Mouse (Mus musculus) limb, embryonic 12.5 days (tissue): ENCODE results near the gene Rpap1. TPM values are rescaled to one million over a fixed set of nuclear protein-coding genes. Genes with fewer than 3 reads are reported as not detected.
"Not testable (repeated sequence)": the region's sequence is repeated elsewhere in the genome, so short reads cannot be mapped to it uniquely, and the experiment has no call there.

Source experiments
- ATAC-seq: fragments of 200-750 bp; cut with Nextera tagmentation; 2 replicates; pipeline ENCODE4 v1.8.0; 2017; ENCODE audit warnings: low read depth, moderate TSS enrichment; ENCODE audit not compliant: insufficient number of reproducible peaks, insufficient read depth, low FRiP score, low TSS enrichment
- H3K27ac ChIP-seq: fragments of 300-500 bp; sonication (generic); 2 replicates; pipeline ENCODE4 v1.5.1; 2016; ENCODE audit warnings: mild to moderate bottlenecking, moderate library complexity
- H3K27me3 ChIP-seq: fragments of 300-500 bp; sonication (generic); 2 replicates; pipeline ENCODE4 v1.6.1; 2016; ENCODE audit warnings: mild to moderate bottlenecking, moderate library complexity
- H3K36me3 ChIP-seq: fragments of 300-500 bp; sonication (generic); 2 replicates; pipeline ENCODE4 v1.6.1; 2016; ENCODE audit warnings: mild to moderate bottlenecking, moderate library complexity
- H3K4me1 ChIP-seq: fragments of 300-500 bp; sonication (generic); replicated peaks from 2 replicates; pipeline ENCODE4 v1.6.1; 2016
- H3K4me2 ChIP-seq: fragments of 300-500 bp; sonication (generic); 2 replicates; pipeline ENCODE4 v1.6.1; 2016; ENCODE audit warnings: mild to moderate bottlenecking, moderate library complexity
- H3K4me3 ChIP-seq: fragments of 300-500 bp; sonication (generic); replicated peaks from 2 replicates; pipeline ENCODE4 v1.5.1; 2016; ENCODE audit warnings: mild to moderate bottlenecking
- H3K9ac ChIP-seq: fragments of 300-500 bp; sonication (generic); replicated peaks from 2 replicates; pipeline ENCODE4 v1.6.1; 2016; ENCODE audit warnings: mild to moderate bottlenecking, moderate library complexity
- H3K9me3 ChIP-seq: fragments of 300-500 bp; sonication (generic); 2 replicates; pipeline ENCODE4 v1.6.1; 2016; ENCODE audit warnings: mild to moderate bottlenecking, moderate library complexity
- WGBS: fragments of 180-500 bp; shearing (Covaris S2); methylation state at CpG from one replicate; pipeline ENCODE4 v1.1.7; 2016; 5-methylcytosine and 5-hydroxymethylcytosine counted together
- polyA plus RNA-seq: library from polyadenylated mRNA; unstranded; fragments of >200 nt; fragmentation: Nextera tagmentation; extraction: Ambion mirVana; gene quantifications from 2 replicates; pipeline ENCODE4 v1.2.1, GENCODE M21; 2016

The Rpap1 gene
- polyA plus RNA-seq, 1 experiment from 2014 or later: 35.7 TPM

DNA sequence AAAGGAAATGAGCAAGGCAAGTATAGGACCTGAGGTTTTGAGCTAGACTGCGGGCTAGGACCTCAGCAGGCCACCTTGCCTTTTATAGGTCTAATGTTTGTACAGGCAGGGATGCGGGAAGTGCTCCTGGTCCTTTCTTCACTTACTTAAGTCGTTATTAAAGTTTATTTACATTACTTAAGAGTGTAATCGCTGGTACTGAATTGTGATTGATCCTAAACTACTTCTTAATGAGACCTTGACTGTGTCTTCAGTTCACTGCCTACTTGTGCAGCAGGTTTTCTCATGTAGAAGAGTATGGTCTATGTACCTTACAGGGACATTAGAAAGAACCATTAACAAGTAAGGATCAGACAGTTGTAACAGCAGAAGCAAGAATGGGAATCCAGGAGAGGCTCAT is 56.6 kb downstream of the Rpap1 start:
- Histone ChIP-seq H3K36me3 (peaks cover 99% of the 10 kb centered on the region), H3K4me3 (no peak overlapping the region), H3K27ac (no peak overlapping the region), H3K4me1 (no peaks in the 10 kb centered on the region), H3K9ac (no peak overlapping the region), H3K9me3 (no peaks in the 10 kb centered on the region), H3K27me3 (peaks cover 5% of the 10 kb centered on the region), H3K4me2 (no peak overlapping the region)
- ATAC-seq: no peak
- WGBS: 83% methylated on average over 4 of the region's 4 CpGs

DNA sequence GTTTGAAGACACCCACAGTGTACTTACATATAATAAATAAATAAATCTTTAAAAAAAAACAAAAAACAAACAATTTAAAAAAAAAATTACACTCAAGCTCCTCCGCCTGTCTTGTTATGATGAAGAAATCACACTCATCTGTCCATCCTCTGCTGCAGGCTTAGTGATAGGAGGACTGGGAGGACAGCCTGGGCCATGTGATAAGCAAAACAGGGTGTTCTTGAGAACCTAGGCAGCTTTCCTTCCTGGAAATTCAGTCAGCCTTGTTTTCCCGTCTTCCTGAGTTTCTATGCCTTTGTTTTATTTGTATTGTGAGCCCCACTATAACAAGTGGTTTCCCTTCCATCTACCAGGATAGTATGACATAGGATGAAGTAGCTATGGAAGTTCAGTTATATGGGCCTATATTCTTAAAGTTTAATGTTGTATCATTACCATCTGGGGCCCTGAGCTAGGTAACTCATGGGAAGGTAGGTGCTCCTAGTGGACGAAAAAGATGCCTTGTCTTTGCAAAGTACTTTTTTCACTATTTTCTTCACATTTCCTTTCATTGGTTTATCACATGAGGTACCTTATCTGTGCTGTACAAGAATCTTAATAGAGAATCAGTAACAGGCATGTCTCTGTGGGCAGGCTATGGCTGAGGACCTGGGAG is 59.4 kb downstream of the Rpap1 start:
- no peak overlapping the region for H3K27ac ChIP-seq
- no peak overlapping the region for H3K9ac ChIP-seq
- ATAC-seq: no peak
- 90% methylated on average over 3 of the region's 3 CpGs for WGBS
- no peaks in the 10 kb centered on the region for H3K9me3 ChIP-seq
- H3K4me2 ChIP-seq: no peak overlapping the region
- peaks cover 96% of the 10 kb centered on the region for H3K36me3 ChIP-seq
- H3K4me3 ChIP-seq: no peak overlapping the region
- no peaks in the 10 kb centered on the region for H3K4me1 ChIP-seq
- H3K27me3 ChIP-seq: no peaks in the 10 kb centered on the region

DNA sequence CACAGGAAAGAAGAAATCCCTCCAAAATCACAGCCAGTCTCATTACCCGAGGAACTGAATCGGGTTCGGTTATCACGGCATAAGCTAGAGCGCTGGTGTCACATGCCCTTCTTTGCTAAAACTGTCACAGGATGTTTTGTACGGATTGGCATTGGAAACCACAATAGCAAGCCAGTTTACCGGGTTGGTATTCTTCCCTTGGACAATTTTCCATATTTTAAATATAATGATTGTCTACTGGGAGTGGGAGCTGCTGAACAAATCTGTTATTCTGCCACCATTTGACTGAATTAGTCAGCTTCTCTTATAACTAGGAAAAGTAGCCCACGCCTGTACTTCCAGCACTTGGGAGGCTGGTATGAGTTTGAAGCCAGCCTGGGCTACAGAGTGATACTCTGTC is 66.3 kb downstream of the Rpap1 start:
- Histone ChIP-seq H3K9me3 (no peaks in the 10 kb centered on the region), H3K9ac (no peak overlapping the region), H3K4me1 (no peaks in the 10 kb centered on the region), H3K36me3 (peaks cover 91% of the 10 kb centered on the region), H3K4me3 (no peak overlapping the region), H3K4me2 (no peak overlapping the region), H3K27ac (no peak overlapping the region), H3K27me3 (no peaks in the 10 kb centered on the region)
- no peak for ATAC-seq
- WGBS: 96% methylated on average over 8 of the region's 8 CpGs

DNA sequence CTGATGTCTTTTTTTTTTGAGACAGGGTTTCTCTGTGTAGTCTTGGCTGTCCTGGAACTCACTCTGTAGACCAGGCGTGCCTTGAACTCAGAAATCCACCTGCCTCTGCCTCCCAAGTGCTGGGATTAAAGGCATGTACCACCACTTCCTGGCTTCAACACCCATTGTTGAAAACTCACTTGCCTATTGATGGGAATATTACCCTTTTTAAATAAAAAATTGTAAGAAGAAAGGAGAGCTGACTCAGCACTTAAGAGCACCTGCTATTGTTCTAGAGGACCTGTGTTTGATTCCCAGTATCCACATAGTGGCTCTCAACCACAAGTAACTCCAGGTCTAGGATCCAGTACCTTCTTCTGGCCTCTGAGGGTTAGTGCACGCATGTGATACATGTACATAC is 71.5 kb downstream of the Rpap1 start:
- H3K27ac ChIP-seq, H3K4me2 ChIP-seq, H3K4me3 ChIP-seq, H3K4me1 ChIP-seq, H3K27me3 ChIP-seq, H3K9ac ChIP-seq, H3K9me3 ChIP-seq, ATAC-seq: not testable (repeated sequence)
- peaks cover 93% of the 10 kb centered on the region for H3K36me3 ChIP-seq
- 92% methylated on average over 2 of the region's 2 CpGs for WGBS

Other genes with a start within 250 kb of the Rpap1 start
- 0.36 and 0.74 TPM in 2 replicates for gene Exd1, start 239.9 kb downstream of the Rpap1 start, polyA plus RNA-seq
- 58.3 and 58.5 TPM in 2 replicates for gene Chp1, start 239.8 kb downstream of the Rpap1 start, polyA plus RNA-seq
- gene Nusap1, start 169.2 kb downstream of the Rpap1 start, polyA plus RNA-seq: 88.2 and 90.2 TPM in 2 replicates
- gene Oip5, start 169.1 kb downstream of the Rpap1 start, polyA plus RNA-seq: 32.2 and 37.5 TPM in 2 replicates
- gene Ndufaf1, start 124.7 kb downstream of the Rpap1 start, polyA plus RNA-seq: 49.0 and 50.9 TPM in 2 replicates
- gene Rtf1, start 112.5 kb downstream of the Rpap1 start, polyA plus RNA-seq: 79.0 and 89.2 TPM in 2 replicates
- gene Itpka, start 45.2 kb downstream of the Rpap1 start, polyA plus RNA-seq: 0.60 and 0.76 TPM in 2 replicates
- not detected in 2 replicates for gene Ltk, start 27.1 kb downstream of the Rpap1 start, polyA plus RNA-seq
- gene Tyro3, start 10.2 kb upstream of the Rpap1 start, polyA plus RNA-seq: 34.6 and 37.8 TPM in 2 replicates
- gene Mga, start 109.7 kb upstream of the Rpap1 start, polyA plus RNA-seq: 37.9 and 39.9 TPM in 2 replicates
- 3.4 and 4.9 TPM in 2 replicates for gene Mapkbp1, start 185.2 kb upstream of the Rpap1 start, polyA plus RNA-seq
- gene Jmjd7, start 239.9 kb upstream of the Rpap1 start, polyA plus RNA-seq: 21.1 and 24.3 TPM in 2 replicates
- gene Gm28042, start 240.0 kb upstream of the Rpap1 start, polyA plus RNA-seq: 4.6 and 5.0 TPM in 2 replicates
- 3.7 and 3.8 TPM in 2 replicates for gene Pla2g4b, start 245.9 kb upstream of the Rpap1 start, polyA plus RNA-seq